Mouse (Mus musculus): ENCODE measurements around the gene Gabra4. TPM values are rescaled to one million over a fixed set of nuclear protein-coding genes. Genes with fewer than 3 reads are reported as not detected.

Gene Gabra4
- polyA plus RNA-seq (2015; fragmentation: Nextera tagmentation; extraction: Ambion mirVana), result 6.1 and 7.6 TPM in 2 replicates

DNA sequence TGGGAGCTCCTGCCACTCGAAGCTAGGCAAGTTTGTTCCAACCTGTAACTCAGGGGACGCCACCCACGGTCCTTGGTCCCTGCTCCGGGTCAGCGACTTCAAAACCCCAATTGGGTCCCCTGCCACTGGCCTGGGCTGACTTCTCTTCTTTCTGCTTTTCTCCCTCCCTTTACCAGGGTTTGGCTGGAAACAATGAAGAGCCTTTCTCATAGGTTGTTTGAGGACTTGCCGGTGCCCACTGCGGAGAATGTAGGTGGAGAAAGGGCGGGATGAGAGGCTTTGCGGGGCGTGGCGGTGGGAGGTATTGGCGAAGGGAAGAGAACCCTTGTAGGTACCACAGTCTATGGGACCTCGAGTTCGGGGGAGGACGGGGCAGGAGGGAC lies at the start of gene Gabra4:
Gene Gabra4 (minus strand): TSS at position 194 of the 383 bp plus-strand sequence.
- Histone ChIP-seq H3K4me1 (0 out of 2 replicates have a peak, but pooled peaks cover 3% of the 10 kb centered on the region), H3K9me3 (no peaks in the 10 kb centered on the region), H3K27ac (replicated peaks) (no peak within 1 kb of the TSS), H3K27me3 (replicated peaks) (peaks cover 16% of the 10 kb centered on the region), H3K4me3 (peak within 1 kb of the TSS; percentile 70), H3K9ac (peak within 1 kb of the TSS; percentile 75), H3K36me3 (no peaks in the 10 kb centered on the region), H3K4me2 (peak within 1 kb of the TSS; percentile 98)
- ATAC-seq (ENCODE audit: extremely low read depth, insufficient number of reproducible peaks, low FRiP score, low TSS enrichment), result peak; percentile 31; the same call in 1 of the 2 replicates
- under 1% methylated on average over 15 of the region's 15 CpGs for WGBS

DNA sequence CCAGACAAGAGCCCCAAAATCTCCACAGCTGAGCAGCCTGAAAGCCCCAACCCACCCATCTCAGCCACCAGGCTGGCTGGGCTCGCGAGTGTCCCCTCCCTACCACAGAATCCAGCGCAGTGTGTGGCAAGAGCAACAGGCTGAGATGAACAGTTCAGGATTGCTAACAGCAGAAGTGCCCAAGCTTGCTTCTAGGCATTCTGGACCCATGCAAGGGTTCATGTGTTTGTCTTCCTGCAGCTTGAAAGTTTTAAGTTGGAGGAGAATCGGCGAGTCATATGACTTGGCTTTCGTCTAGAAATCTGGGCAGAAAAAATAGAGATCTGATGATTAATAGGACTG lies 43.1 kb upstream of the Gabra4 start:
- Histone ChIP-seq H3K36me3 (no peaks in the 10 kb centered on the region), H3K4me3 (peak overlapping the region; percentile 59), H3K4me1 (peaks cover 6% of the 10 kb centered on the region; the same call in 1 of the 2 replicates), H3K27me3 (replicated peaks) (peaks cover 17% of the 10 kb centered on the region), H3K9me3 (no peaks in the 10 kb centered on the region), H3K4me2 (peak overlapping the region; percentile 84), H3K9ac (peak overlapping the region; percentile 82), H3K27ac (replicated peaks) (no peak overlapping the region)
- no peak for ATAC-seq (ENCODE audit: extremely low read depth, insufficient number of reproducible peaks, low FRiP score, low TSS enrichment)
- 2% methylated on average over 6 of the region's 6 CpGs for WGBS

DNA sequence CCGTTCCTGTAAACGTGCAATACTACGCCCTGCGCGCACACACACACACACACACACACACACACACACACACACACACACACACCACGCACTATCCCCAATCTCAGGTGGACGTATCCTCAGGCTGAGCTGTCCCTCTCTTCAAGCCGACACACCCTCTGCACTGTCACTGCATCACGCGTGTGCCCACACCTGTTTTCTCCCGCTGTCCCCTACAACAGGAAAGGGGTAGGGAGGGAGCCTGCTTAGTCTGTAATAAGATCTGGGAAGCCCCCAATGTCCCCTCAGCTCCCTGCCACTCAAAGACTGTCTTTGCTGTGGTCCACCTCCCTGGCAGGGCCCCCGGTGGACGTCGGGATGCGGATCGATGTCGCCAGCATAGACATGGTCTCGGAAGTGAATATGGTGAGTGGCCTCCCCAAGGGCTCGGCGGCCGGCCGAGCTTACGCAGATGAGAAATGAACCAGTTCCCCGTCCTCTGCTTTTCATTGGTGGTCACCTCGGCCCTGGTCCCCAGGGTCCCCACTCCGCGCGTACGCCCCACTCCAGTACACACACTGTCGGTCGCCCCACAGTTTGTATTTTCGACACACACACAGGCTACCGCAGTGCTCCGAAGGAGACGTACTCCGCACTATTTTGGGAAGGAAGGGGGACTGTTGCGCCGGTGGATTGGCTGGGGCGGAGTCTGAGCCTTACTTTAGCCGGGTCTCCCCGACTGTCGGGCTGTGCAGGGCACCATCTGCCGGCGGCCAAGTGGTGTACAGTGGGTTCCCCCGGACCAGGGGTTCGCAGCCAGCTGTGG lies 42.6 kb upstream of the Gabra4 start:
- under 1% methylated on average over 46 of the region's 46 CpGs for WGBS
- Histone ChIP-seq H3K36me3 (no peaks in the 10 kb centered on the region), H3K4me1 (peaks cover 6% of the 10 kb centered on the region; the same call in 1 of the 2 replicates), H3K4me3 (peak overlapping the region; percentile 59), H3K9ac (peak overlapping the region; percentile 82), H3K27ac (replicated peaks) (no peak overlapping the region), H3K4me2 (peak overlapping the region; percentile 84), H3K27me3 (replicated peaks) (peaks cover 17% of the 10 kb centered on the region), H3K9me3 (no peaks in the 10 kb centered on the region)
- peak; percentile 68 for ATAC-seq (ENCODE audit: extremely low read depth, insufficient number of reproducible peaks, low FRiP score, low TSS enrichment)

DNA sequence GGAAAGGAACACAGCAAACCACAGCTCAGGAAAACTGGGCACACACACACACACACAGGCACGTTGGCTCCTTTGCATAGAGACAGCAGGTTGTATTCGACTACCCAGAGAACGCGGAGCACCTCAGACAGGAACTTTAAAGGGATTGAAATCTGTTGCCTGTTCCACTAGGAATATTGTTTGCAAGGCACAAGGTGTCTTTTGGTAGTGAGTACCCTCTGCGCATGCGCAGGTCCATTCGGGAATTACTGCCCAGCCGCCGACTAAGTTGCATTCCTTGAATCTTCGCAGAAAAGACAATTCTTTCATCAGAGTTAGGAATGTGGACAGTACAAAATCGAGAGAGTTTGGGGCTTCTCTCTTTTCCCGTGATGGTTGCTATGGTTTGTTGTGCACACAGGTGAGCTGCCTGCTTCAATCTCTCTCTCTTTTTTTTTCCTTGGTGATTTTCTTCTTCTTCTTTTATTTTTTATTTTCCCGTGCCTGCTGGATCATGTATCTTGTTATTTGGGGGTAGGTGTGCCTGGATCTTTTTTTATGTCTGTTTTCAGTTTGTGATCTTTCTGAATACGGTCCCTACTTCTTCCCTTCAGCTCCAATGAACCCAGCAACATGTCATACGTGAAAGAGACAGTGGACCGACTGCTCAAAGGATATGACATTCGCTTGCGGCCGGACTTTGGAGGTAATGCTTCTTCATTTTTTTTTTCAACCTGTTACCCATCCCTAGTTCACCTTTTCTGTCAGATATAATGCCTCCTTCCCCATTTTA lies 41.8 kb upstream of the Gabra4 start:
- Histone ChIP-seq H3K9ac (peak overlapping the region; percentile 82; the same call in 1 of the 2 replicates), H3K36me3 (no peaks in the 10 kb centered on the region), H3K27me3 (replicated peaks) (peaks cover 17% of the 10 kb centered on the region), H3K9me3 (no peaks in the 10 kb centered on the region), H3K27ac (replicated peaks) (no peak overlapping the region), H3K4me3 (peak overlapping the region; percentile 59), H3K4me1 (peaks cover 6% of the 10 kb centered on the region; the same call in 1 of the 2 replicates), H3K4me2 (peak overlapping the region; percentile 84)
- ATAC-seq (ENCODE audit: extremely low read depth, insufficient number of reproducible peaks, low FRiP score, low TSS enrichment), result no peak
- 1% methylated on average over 19 of the region's 19 CpGs for WGBS

GRCm38 (mm10) chr5:71665593-71665992 lies 7.5 kb upstream of the Gabra4 start:
- H3K27me3 ChIP-seq (replicated peaks), result no peaks in the 10 kb centered on the region
- H3K4me3 ChIP-seq, result no peak overlapping the region
- no peaks in the 10 kb centered on the region for H3K4me1 ChIP-seq
- no peak for ATAC-seq (ENCODE audit: extremely low read depth, insufficient number of reproducible peaks, low FRiP score, low TSS enrichment)
- 53% methylated on average over 4 of the region's 4 CpGs for WGBS
- no peak overlapping the region for H3K9ac ChIP-seq
- H3K9me3 ChIP-seq, result no peaks in the 10 kb centered on the region
- no peak overlapping the region for H3K27ac ChIP-seq (replicated peaks)
- no peak overlapping the region for H3K4me2 ChIP-seq
- H3K36me3 ChIP-seq, result no peaks in the 10 kb centered on the region

- Histone ChIP-seq H3K27me3 (replicated peaks) (peaks cover 16% of the 10 kb centered on the region), H3K9ac (peak within 1 kb of the TSS; percentile 75), H3K4me1 (0 out of 2 replicates have a peak, but pooled peaks cover 3% of the 10 kb centered on the region), H3K27ac (replicated peaks) (no peak within 1 kb of the TSS), H3K36me3 (no peaks in the 10 kb centered on the region), H3K4me3 (peak within 1 kb of the TSS; percentile 70), H3K9me3 (no peaks in the 10 kb centered on the region), H3K4me2 (peak within 1 kb of the TSS; percentile 98)
- peak; percentile 66; the same call in 1 of the 2 replicates for ATAC-seq (ENCODE audit: extremely low read depth, insufficient number of reproducible peaks, low FRiP score, low TSS enrichment)
- WGBS, result under 1% methylated on average over 49 of the region's 49 CpGs
These were observed 510 bp downstream of the Gabra4 start, which contains the start of gene Gabrb1 for GRCm38 (mm10) chr5:71657482-71658114. Gabrb1 (plus strand) TSS chr5:71658113.

DNA sequence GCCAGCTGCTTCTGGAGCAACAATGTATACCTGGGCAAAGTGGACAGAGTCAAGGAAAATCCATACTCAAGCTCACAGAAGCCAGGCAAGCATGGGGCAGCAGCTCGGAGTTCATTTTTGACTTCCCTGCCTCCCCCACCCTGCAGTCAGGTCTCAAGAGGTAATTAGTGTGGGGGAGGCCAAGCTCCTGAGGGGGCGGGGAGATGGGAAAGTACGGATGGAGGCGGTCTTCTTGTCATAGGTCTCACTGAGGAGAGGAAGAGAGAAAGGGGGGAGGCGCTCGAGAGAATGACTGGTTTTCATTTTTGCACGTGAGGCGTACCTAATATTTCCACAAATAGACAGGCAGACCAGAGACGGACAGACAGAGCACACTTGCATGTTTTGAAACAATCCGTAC lies 1.3 kb downstream of the Gabra4 start:
- Histone ChIP-seq H3K4me1 (0 out of 2 replicates have a peak, but pooled peaks cover 3% of the 10 kb centered on the region), H3K9me3 (no peaks in the 10 kb centered on the region), H3K27ac (replicated peaks) (no peak overlapping the region), H3K4me2 (peak overlapping the region; percentile 98), H3K27me3 (replicated peaks) (peaks cover 16% of the 10 kb centered on the region), H3K4me3 (peak overlapping the region; percentile 70), H3K36me3 (no peaks in the 10 kb centered on the region), H3K9ac (peak overlapping the region; percentile 75)
- no peak for ATAC-seq (ENCODE audit: extremely low read depth, insufficient number of reproducible peaks, low FRiP score, low TSS enrichment)
- WGBS, result 3% methylated on average over 10 of the region's 10 CpGs

GRCm38 (mm10) chr5:71654056-71654455 lies 4.1 kb downstream of the Gabra4 start:
- Histone ChIP-seq H3K4me1 (0 out of 2 replicates have a peak, but pooled peaks cover 3% of the 10 kb centered on the region), H3K9ac (no peak overlapping the region), H3K4me2 (no peak overlapping the region), H3K36me3 (no peaks in the 10 kb centered on the region), H3K27ac (replicated peaks) (no peak overlapping the region), H3K9me3 (no peaks in the 10 kb centered on the region), H3K4me3 (no peak overlapping the region), H3K27me3 (replicated peaks) (peaks cover 16% of the 10 kb centered on the region)
- no peak for ATAC-seq (ENCODE audit: extremely low read depth, insufficient number of reproducible peaks, low FRiP score, low TSS enrichment)
- 73% methylated on average over 5 of the region's 5 CpGs for WGBS

DNA sequence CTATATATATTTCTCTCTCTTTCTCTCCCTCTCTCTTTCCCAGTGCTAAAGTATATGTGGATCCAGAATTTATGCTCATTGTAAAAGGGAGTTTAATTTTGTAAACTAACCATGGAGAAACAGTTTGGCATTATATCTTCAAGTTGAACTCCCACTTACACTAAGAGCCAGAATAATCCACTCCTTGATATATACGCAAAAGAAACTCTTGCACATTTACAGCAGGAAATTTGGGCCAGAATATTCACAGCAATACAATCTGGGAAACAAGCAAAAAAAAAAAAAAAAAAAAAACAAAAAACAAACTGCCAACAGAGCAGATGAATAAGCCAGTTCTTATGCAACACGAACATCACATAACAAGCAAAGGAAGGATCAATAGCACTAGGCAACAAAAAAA lies 10.0 kb downstream of the Gabra4 start:
- Histone ChIP-seq H3K36me3 (no peaks in the 10 kb centered on the region), H3K9ac (no peak overlapping the region), H3K4me1 (no peaks in the 10 kb centered on the region), H3K4me2 (no peak overlapping the region), H3K9me3 (no peaks in the 10 kb centered on the region), H3K4me3 (no peak overlapping the region), H3K27ac (replicated peaks) (no peak overlapping the region), H3K27me3 (replicated peaks) (no peaks in the 10 kb centered on the region)
- whole genome bisulfite sequencing, result 77% methylated on average over 2 of the region's 2 CpGs
- no peak for ATAC-seq (ENCODE audit: extremely low read depth, insufficient number of reproducible peaks, low FRiP score, low TSS enrichment)

GRCm38 (mm10) chr5:71639804-71640203 lies 18.3 kb downstream of the Gabra4 start:
- H3K4me1 ChIP-seq, result no peaks in the 10 kb centered on the region
- H3K9ac ChIP-seq, result no peak overlapping the region
- no peak for ATAC-seq (ENCODE audit: extremely low read depth, insufficient number of reproducible peaks, low FRiP score, low TSS enrichment)
- no peak overlapping the region for H3K4me3 ChIP-seq
- no peaks in the 10 kb centered on the region for H3K27me3 ChIP-seq (replicated peaks)
- 78% methylated on average over 10 of the region's 10 CpGs for WGBS
- H3K27ac ChIP-seq (replicated peaks), result no peak overlapping the region
- no peak overlapping the region for H3K4me2 ChIP-seq
- no peaks in the 10 kb centered on the region for H3K9me3 ChIP-seq
- H3K36me3 ChIP-seq, result no peaks in the 10 kb centered on the region

- 76% methylated on average over 3 of the region's 3 CpGs for WGBS
- no peak for ATAC-seq (ENCODE audit: extremely low read depth, insufficient number of reproducible peaks, low FRiP score, low TSS enrichment)
- no peak overlapping the region for H3K27ac ChIP-seq (replicated peaks)
- no peak overlapping the region for H3K4me2 ChIP-seq
- no peaks in the 10 kb centered on the region for H3K27me3 ChIP-seq (replicated peaks)
- H3K9ac ChIP-seq, result no peak overlapping the region
- H3K36me3 ChIP-seq, result no peaks in the 10 kb centered on the region
- H3K9me3 ChIP-seq, result no peaks in the 10 kb centered on the region
- no peaks in the 10 kb centered on the region for H3K4me1 ChIP-seq
- no peak overlapping the region for H3K4me3 ChIP-seq
These were observed 30.3 kb downstream of the Gabra4 start for GRCm38 (mm10) chr5:71627820-71628219.
